Mouse (Mus musculus): ENCODE results near the gene Lta. TPM values are rescaled to one million over a fixed set of nuclear protein-coding genes. Genes with fewer than 3 reads are reported as not detected.
A peak's percentile ranks its signal among the peaks of the same experiment; 100 is the strongest.

The Lta gene
- total and polyA plus RNA-seq, 2 experiments from 2014 or later, result 0.47 to 0.85 TPM

- H3K4me1 ChIP-seq (ENCODE audit: insufficient read depth, low read length), result no peaks in the 10 kb centered on the region
- no peak overlapping the region for H3K9ac ChIP-seq (replicated peaks; ENCODE audit: low read length)
- WGBS, result 74% methylated on average over 5 of the region's 5 CpGs
- H3K36me3 ChIP-seq (ENCODE audit: insufficient read depth, low read length), result no peaks in the 10 kb centered on the region
- no peak for TF ChIP-seq CTCF (IDR thresholded peaks at IDR 0.05; ENCODE audit: low read depth)
- peaks cover 8% of the 10 kb centered on the region; the same call in 1 of the 2 replicates for H3K27me3 ChIP-seq (ENCODE audit: insufficient read depth, low read length)
- no peak overlapping the region for H3K27ac ChIP-seq
- ATAC-seq, result no peak
- H3K4me2 ChIP-seq (ENCODE audit: low read depth, low read length), result no peak overlapping the region
- no peak overlapping the region for H3K4me3 ChIP-seq (ENCODE audit: low read length)
- DNase-seq (ENCODE audit: low spot score), result no peak
- no peaks in the 10 kb centered on the region for H3K9me3 ChIP-seq (ENCODE audit: low read length)
Measured at GRCm38 (mm10) chr17:35192924-35193323, 12.2 kb downstream of the Lta start.

GRCm38 (mm10) chr17:35191723-35192122, 13.4 kb downstream of the Lta start:
- DNase-seq (ENCODE audit: low spot score) (no peak), ATAC-seq (no peak)
- 59% methylated on average over 2 of the region's 2 CpGs for WGBS
- Histone ChIP-seq H3K4me1 (ENCODE audit: insufficient read depth, low read length) (no peaks in the 10 kb centered on the region), H3K27me3 (ENCODE audit: insufficient read depth, low read length) (peaks cover 8% of the 10 kb centered on the region; the same call in 1 of the 2 replicates), H3K9ac (replicated peaks; ENCODE audit: low read length) (no peak overlapping the region), H3K9me3 (ENCODE audit: low read length) (no peaks in the 10 kb centered on the region), H3K36me3 (ENCODE audit: insufficient read depth, low read length) (no peaks in the 10 kb centered on the region), H3K4me2 (ENCODE audit: low read depth, low read length) (no peak overlapping the region), H3K4me3 (ENCODE audit: low read length) (no peak overlapping the region), H3K27ac (no peak overlapping the region)
- no peak for TF ChIP-seq CTCF (IDR thresholded peaks at IDR 0.05; ENCODE audit: low read depth)

- no peak for TF ChIP-seq CTCF (IDR thresholded peaks at IDR 0.05; ENCODE audit: low read depth)
- DNase-seq (ENCODE audit: low spot score), result no peak
- Histone ChIP-seq H3K4me3 (ENCODE audit: low read length) (no peak overlapping the region), H3K9ac (replicated peaks; ENCODE audit: low read length) (no peak overlapping the region), H3K36me3 (ENCODE audit: insufficient read depth, low read length) (no peaks in the 10 kb centered on the region), H3K4me2 (ENCODE audit: low read depth, low read length) (no peak overlapping the region), H3K9me3 (ENCODE audit: low read length) (no peaks in the 10 kb centered on the region), H3K27ac (no peak overlapping the region), H3K27me3 (ENCODE audit: insufficient read depth, low read length) (no peaks in the 10 kb centered on the region), H3K4me1 (ENCODE audit: insufficient read depth, low read length) (no peaks in the 10 kb centered on the region)
- no peak for ATAC-seq
- 78% methylated on average over 4 of the region's 4 CpGs for WGBS
Measured at GRCm38 (mm10) chr17:35190096-35190495, 15.1 kb downstream of the Lta start.

- H3K4me3 ChIP-seq (ENCODE audit: low read length), result no peak overlapping the region
- no peaks in the 10 kb centered on the region for H3K9me3 ChIP-seq (ENCODE audit: low read length)
- no peak for TF ChIP-seq CTCF (IDR thresholded peaks at IDR 0.05; ENCODE audit: low read depth)
- H3K4me1 ChIP-seq (ENCODE audit: insufficient read depth, low read length), result no peaks in the 10 kb centered on the region
- H3K4me2 ChIP-seq (ENCODE audit: low read depth, low read length), result no peak overlapping the region
- H3K9ac ChIP-seq (replicated peaks; ENCODE audit: low read length), result no peak overlapping the region
- H3K27ac ChIP-seq, result no peak overlapping the region
- ATAC-seq (no peak), DNase-seq (ENCODE audit: low spot score) (no peak)
- WGBS, result 75% methylated on average over 1 of the region's 1 CpGs
- no peaks in the 10 kb centered on the region for H3K36me3 ChIP-seq (ENCODE audit: insufficient read depth, low read length)
- no peaks in the 10 kb centered on the region for H3K27me3 ChIP-seq (ENCODE audit: insufficient read depth, low read length)
Measured at GRCm38 (mm10) chr17:35189186-35189585, 16.0 kb downstream of the Lta start.

- 72% methylated on average over 7 of the region's 7 CpGs for WGBS
- no peaks in the 10 kb centered on the region for H3K36me3 ChIP-seq (ENCODE audit: insufficient read depth, low read length)
- no peak within 1 kb of the TSS for H3K9ac ChIP-seq (replicated peaks; ENCODE audit: low read length)
- DNase-seq (ENCODE audit: low spot score) (no peak), ATAC-seq (no peak)
- TF ChIP-seq CTCF (IDR thresholded peaks at IDR 0.05; ENCODE audit: low read depth), result no peak
- H3K4me1 ChIP-seq (ENCODE audit: insufficient read depth, low read length), result no peaks in the 10 kb centered on the region
- H3K27ac ChIP-seq, result no peak within 1 kb of the TSS; the same call in 1 of the 2 replicates
- no peak within 1 kb of the TSS for H3K4me3 ChIP-seq (ENCODE audit: low read length)
- no peak within 1 kb of the TSS for H3K4me2 ChIP-seq (ENCODE audit: low read depth, low read length)
- no peaks in the 10 kb centered on the region for H3K27me3 ChIP-seq (ENCODE audit: insufficient read depth, low read length)
- no peaks in the 10 kb centered on the region for H3K9me3 ChIP-seq (ENCODE audit: low read length)
Measured at GRCm38 (mm10) chr17:35187959-35188610, 17.1 kb downstream of the Lta start, which contains the start of gene Lst1. TSS of gene Lst1 (minus strand) at chr17:35188439.

- Histone ChIP-seq H3K36me3 (ENCODE audit: insufficient read depth, low read length) (no peaks in the 10 kb centered on the region), H3K9me3 (ENCODE audit: low read length) (no peaks in the 10 kb centered on the region), H3K4me2 (ENCODE audit: low read depth, low read length) (no peak overlapping the region), H3K4me1 (ENCODE audit: insufficient read depth, low read length) (no peaks in the 10 kb centered on the region), H3K4me3 (ENCODE audit: low read length) (no peak overlapping the region), H3K9ac (replicated peaks; ENCODE audit: low read length) (no peak overlapping the region), H3K27ac (no peak overlapping the region), H3K27me3 (ENCODE audit: insufficient read depth, low read length) (no peaks in the 10 kb centered on the region)
- ATAC-seq, result no peak
- DNase-seq (ENCODE audit: low spot score), result no peak
- no peak for TF ChIP-seq CTCF (IDR thresholded peaks at IDR 0.05; ENCODE audit: low read depth)
- 71% methylated on average over 4 of the region's 4 CpGs for WGBS
Measured at GRCm38 (mm10) chr17:35187345-35187744, 17.8 kb downstream of the Lta start.

GRCm38 (mm10) chr17:35186681-35187080, 18.5 kb downstream of the Lta start:
- peak overlapping the region; percentile 66 for H3K27ac ChIP-seq
- peak overlapping the region; percentile 38 for H3K4me3 ChIP-seq (ENCODE audit: low read length)
- H3K36me3 ChIP-seq (ENCODE audit: insufficient read depth, low read length), result no peaks in the 10 kb centered on the region
- peak overlapping the region; percentile 63 for H3K4me2 ChIP-seq (ENCODE audit: low read depth, low read length)
- peak; percentile 62; the same call in 1 of the 2 replicates for ATAC-seq
- peak overlapping the region; percentile 35; the same call in 1 of the 2 replicates for H3K9ac ChIP-seq (replicated peaks; ENCODE audit: low read length)
- H3K27me3 ChIP-seq (ENCODE audit: insufficient read depth, low read length), result no peaks in the 10 kb centered on the region
- peak; percentile 31 for DNase-seq (ENCODE audit: low spot score)
- 0% methylated on average over 4 of the region's 4 CpGs for WGBS
- no peaks in the 10 kb centered on the region for H3K9me3 ChIP-seq (ENCODE audit: low read length)
- no peak for TF ChIP-seq CTCF (IDR thresholded peaks at IDR 0.05; ENCODE audit: low read depth)
- H3K4me1 ChIP-seq (ENCODE audit: insufficient read depth, low read length), result no peaks in the 10 kb centered on the region
